Mouse (Mus musculus): Measurements from ENCODE around the gene Trappc10.

Trappc10 gene

GRCm38 (mm10) chr10:78258142-78258675 is 13.8 kb upstream of the Trappc10 start:
- DNase-seq (ENCODE audit: extremely low spot score) = no peak

GRCm38 (mm10) chr10:78255646-78256059 is 11.2 kb upstream of the Trappc10 start:
- DNase-seq (ENCODE audit: extremely low spot score) = no peak

- no peak for DNase-seq (ENCODE audit: extremely low spot score)
These were observed 2.8 kb upstream of the Trappc10 start for GRCm38 (mm10) chr10:78247206-78247605.

- no peak for DNase-seq (ENCODE audit: extremely low spot score)
These were observed 2.3 kb upstream of the Trappc10 start for GRCm38 (mm10) chr10:78246725-78247124.

GRCm38 (mm10) chr10:78245225-78245547 is 745 bp upstream of the Trappc10 start:
- no peak for DNase-seq (ENCODE audit: extremely low spot score)

GRCm38 (mm10) chr10:78244058-78244437 is 393 bp downstream of the Trappc10 start:
- peak; percentile 67 for DNase-seq (ENCODE audit: extremely low spot score)

GRCm38 (mm10) chr10:78238926-78239325 is 5.5 kb downstream of the Trappc10 start:
- DNase-seq (ENCODE audit: extremely low spot score) = no peak

GRCm38 (mm10) chr10:78238297-78238696 is 6.1 kb downstream of the Trappc10 start:
- no peak for DNase-seq (ENCODE audit: extremely low spot score)

- DNase-seq (ENCODE audit: extremely low spot score) = no peak
These were observed 6.6 kb downstream of the Trappc10 start for GRCm38 (mm10) chr10:78237809-78238208.

- no peak for DNase-seq (ENCODE audit: extremely low spot score)
These were observed 7.4 kb downstream of the Trappc10 start for GRCm38 (mm10) chr10:78236885-78237629.

GRCm38 (mm10) chr10:78233756-78234155 is 10.7 kb downstream of the Trappc10 start:
- no peak for DNase-seq (ENCODE audit: extremely low spot score)

- no peak for DNase-seq (ENCODE audit: extremely low spot score)
These were observed 11.3 kb downstream of the Trappc10 start for GRCm38 (mm10) chr10:78233161-78233560.

GRCm38 (mm10) chr10:78232301-78232980 is 12.0 kb downstream of the Trappc10 start:
- DNase-seq (ENCODE audit: extremely low spot score) = no peak

- DNase-seq (ENCODE audit: extremely low spot score) = no peak
These were observed 15.9 kb downstream of the Trappc10 start for GRCm38 (mm10) chr10:78228560-78228928.

- DNase-seq (ENCODE audit: extremely low spot score) = no peak
These were observed 16.4 kb downstream of the Trappc10 start for GRCm38 (mm10) chr10:78227875-78228559.

- DNase-seq (ENCODE audit: extremely low spot score) = no peak
These were observed 20.3 kb downstream of the Trappc10 start for GRCm38 (mm10) chr10:78224136-78224535.

GRCm38 (mm10) chr10:78222908-78223307 is 21.5 kb downstream of the Trappc10 start:
- DNase-seq (ENCODE audit: extremely low spot score) = no peak

GRCm38 (mm10) chr10:78221315-78221714 is 23.1 kb downstream of the Trappc10 start:
- no peak for DNase-seq (ENCODE audit: extremely low spot score)

GRCm38 (mm10) chr10:78219528-78219927 is 24.9 kb downstream of the Trappc10 start:
- DNase-seq (ENCODE audit: extremely low spot score) = no peak

GRCm38 (mm10) chr10:78218576-78218975 is 25.9 kb downstream of the Trappc10 start:
- no peak for DNase-seq (ENCODE audit: extremely low spot score)

GRCm38 (mm10) chr10:78216376-78217083 is 27.9 kb downstream of the Trappc10 start:
- DNase-seq (ENCODE audit: extremely low spot score) = no peak

GRCm38 (mm10) chr10:78214371-78214770 is 30.1 kb downstream of the Trappc10 start:
- no peak for DNase-seq (ENCODE audit: extremely low spot score)
